Mouse (Mus musculus) spleen, adult 10 weeks (tissue): ENCODE data around the gene Shroom1. TPM values are rescaled to one million over a fixed set of nuclear protein-coding genes. Genes with fewer than 3 reads are reported as not detected.

Source experiments
- polyA plus RNA-seq: library from polyadenylated mRNA; stranded (reverse); fragments of 350-450 nt; fragmentation: Illumina TruSeq; extraction: RNeasy Lipid Tissue Mini Kit (QIAGEN cat#74804); gene quantifications from one replicate; pipeline ENCODE4 v1.2.3, GENCODE M21; 2015; ENCODE audit warnings: low replicate concordance; ENCODE audit not compliant: insufficient read depth

Shroom1 gene
- 0.75 TPM for polyA plus RNA-seq

DNA sequence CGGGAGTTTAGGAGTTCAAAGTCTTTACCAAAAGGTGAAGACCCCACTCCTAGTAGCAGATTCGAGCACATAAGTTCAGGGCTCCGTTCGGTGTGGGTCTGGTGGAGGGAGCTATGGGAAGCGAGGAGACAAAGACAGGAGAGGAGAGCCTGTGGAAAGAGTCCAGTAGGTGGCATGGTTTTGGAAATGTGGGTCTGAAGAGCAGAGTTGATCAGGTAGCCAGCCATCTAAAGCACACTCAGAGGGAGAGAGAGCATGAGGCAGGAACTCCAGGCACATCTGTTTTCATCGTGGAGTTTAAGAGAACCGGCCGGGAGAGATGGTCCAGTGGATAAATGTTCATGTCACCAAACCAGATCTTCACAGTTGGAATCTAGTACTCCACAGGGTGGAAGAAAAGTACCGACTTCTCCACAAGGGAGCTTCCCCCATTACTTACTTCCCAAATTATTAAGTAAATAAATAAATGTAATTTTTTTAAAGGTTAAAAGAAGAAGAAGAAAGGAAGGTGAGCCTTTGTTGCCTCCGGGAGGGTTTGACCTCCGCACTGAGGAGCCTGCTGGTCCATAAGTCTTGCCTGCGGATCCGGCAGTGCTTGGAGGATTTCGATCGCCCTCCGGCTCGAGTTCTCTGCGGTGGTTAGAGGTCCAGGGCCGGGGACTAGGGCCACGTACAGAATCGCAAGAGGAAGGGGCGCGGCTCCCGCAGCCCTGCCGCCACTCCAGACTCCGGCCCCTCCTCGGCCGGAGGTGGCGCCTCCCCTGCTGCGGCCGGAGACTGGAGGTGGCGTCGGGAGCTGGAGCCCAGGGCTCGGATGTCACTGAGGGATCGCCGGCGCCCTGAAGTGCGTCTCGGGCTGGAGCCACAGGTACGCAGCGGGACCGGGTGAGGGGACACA, at the start of gene Shroom1, which contains the start of gene Gm10447:
Gene Shroom1, plus strand, starts transcription at position 732 of the 898 bp plus-strand sequence.
Gene Gm10447, minus strand, starts transcription at position 637 of the 898 bp plus-strand sequence.

DNA sequence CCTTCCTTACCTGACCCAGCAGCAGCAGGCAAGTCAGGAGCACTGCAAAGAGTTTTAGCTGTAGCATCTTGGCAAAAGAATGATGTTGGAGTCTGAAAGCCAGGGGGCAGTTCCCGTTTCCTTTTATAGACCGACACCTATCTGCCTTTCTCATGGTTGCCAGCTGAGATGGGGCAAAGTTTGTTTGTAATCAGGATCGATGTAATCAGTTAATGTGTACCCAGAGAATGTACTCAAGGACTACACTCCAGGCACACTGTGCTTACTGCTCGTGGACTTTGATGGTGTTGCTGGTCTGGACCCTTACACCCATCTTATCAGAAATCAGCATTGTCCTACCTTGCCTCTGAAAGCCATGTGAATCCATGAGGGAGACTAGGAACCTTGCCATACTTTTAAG, 34.0 kb upstream of the Shroom1 start, which contains the start of gene Leap2:
Gene Leap2, minus strand, starts transcription at position 135 of the 400 bp plus-strand sequence.

DNA sequence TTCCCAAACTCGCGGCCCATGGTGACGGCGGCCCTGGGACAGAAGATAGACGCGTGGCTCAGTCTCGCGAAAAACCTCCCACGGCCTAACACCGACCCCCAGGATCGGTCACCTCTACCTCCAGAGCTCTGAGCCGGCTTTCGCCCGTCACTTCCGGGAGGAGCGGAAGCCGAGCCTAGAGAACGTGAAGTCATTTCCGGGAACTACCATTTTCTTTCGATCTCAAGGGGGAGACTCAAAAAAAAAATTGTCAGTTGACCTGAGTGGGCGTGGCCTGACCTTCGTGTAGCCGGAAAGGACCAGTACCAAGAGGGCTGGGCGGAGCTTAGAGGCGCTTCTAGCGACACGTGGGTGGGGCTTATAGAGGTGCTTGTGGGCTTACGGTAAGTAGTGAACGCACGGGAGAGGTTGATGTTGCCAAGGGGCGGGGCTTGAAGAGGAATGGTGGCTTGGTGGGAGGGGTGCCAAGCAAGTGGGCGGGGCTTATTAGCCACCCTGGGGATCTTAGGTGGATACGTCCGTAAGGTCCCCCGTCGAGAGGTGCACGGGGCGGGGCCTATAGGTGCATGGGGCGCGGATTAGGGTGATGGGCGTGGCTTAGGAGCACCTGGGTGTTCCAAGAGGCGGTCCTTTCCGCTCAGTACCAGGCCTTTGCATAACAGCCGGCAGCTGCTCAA, 26.2 kb upstream of the Shroom1 start, which contains the start of the genes Uqcrq and Gdf9:
Gene Uqcrq, minus strand, starts transcription at position 162 of the 677 bp plus-strand sequence.
Gene Gdf9, plus strand, starts transcription at position 354 of the 677 bp plus-strand sequence.

DNA sequence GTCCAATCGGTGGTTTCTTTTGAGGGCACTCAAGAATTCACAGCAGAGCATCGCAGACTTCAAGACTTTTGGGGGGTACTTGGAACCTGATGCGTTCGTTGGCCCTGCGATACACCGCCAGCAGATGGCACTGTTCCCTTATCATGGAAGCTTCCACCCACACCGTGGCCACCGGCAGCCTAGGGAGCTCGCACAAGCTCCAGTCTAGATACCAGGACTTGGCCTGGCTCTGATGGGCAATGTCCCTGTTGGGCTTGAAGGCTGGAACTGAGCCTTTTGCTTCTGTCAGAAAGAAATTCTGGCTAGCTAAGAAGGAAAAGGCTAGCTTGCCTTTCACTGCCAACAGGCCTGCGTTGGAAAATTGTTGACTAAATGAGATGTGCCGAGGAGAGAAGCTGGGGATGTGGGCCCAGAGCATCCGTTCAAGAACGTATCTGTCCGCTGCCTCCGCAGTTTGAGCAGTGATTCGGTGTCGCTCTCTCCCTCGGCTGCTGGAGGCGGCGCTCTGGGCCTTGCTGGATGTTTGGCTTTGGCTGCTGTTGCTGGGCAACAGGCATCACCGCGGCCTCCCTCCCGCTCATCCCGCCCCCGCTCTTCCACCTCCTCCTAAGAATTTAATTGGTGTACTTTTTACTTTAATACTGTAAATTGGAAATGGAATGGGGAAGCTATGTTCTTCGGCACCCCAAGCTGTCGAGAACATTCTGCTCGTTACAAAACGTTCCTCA, 13.1 kb downstream of the Shroom1 start, which contains the start of gene Gm9837:
Gene Gm9837, minus strand, starts transcription at position 512 of the 728 bp plus-strand sequence.

DNA sequence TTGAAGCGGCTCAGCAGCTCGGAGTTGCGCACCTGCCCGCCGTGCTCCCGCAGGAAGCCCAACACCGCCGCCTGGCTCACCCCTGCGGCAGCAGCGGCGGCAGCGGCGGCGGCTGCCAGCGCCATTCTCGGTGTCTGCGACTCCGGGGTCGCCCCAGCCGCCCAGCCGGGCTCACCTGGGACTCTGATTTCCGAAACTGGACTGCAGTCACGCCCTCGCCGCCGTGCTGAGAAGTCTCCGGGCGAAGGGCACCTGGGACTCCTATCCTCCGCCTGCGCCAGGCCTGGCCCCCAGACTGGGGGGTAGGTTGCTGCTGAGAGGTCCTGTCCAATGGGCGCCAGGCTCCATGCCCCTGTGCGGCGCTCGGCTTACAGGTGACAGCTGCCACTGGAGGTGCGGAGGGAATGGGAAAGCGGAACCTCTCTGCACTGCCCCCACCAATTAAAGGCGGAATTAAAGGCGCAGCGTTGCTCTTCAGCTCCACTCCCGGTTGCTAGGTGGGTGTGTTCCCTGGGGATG, 22.8 kb downstream of the Shroom1 start, which contains the start of the genes Gm9945 and Sowaha:
Gene Gm9945, plus strand, starts transcription at position 384 of the 519 bp plus-strand sequence.
Gene Sowaha, minus strand, starts transcription at position 492 of the 519 bp plus-strand sequence.

Other genes starting within 250 kb of the Shroom1 start
- 202 TPM for gene Hspa4, start 156.7 kb upstream of the Shroom1 start, polyA plus RNA-seq
- gene Zcchc10, start 132.5 kb upstream of the Shroom1 start, polyA plus RNA-seq: 21.9 TPM
- gene Aff4, start 106.4 kb upstream of the Shroom1 start, polyA plus RNA-seq: 99.6 TPM
- gene Leap2, start 34.0 kb upstream of the Shroom1 start, polyA plus RNA-seq: not detected
- gene Uqcrq, start 26.4 kb upstream of the Shroom1 start, polyA plus RNA-seq: 39.4 TPM
- gene Gdf9, start 26.2 kb upstream of the Shroom1 start, polyA plus RNA-seq: 0.30 TPM
- not detected for gene Gm10447, start 95 bp upstream of the Shroom1 start, polyA plus RNA-seq
- gene Gm9837, start 13.3 kb downstream of the Shroom1 start, polyA plus RNA-seq: not detected
- not detected for gene Gm9945, start 23.0 kb downstream of the Shroom1 start, polyA plus RNA-seq
- gene Sowaha, start 23.1 kb downstream of the Shroom1 start, polyA plus RNA-seq: 3.5 TPM
- gene Sept8, start 62.1 kb downstream of the Shroom1 start, polyA plus RNA-seq: 19.9 TPM
- 6.2 TPM for gene Kif3a, start 110.2 kb downstream of the Shroom1 start, polyA plus RNA-seq
- 2.6 TPM for gene Il4, start 161.5 kb downstream of the Shroom1 start, polyA plus RNA-seq
- gene Il13, start 177.5 kb downstream of the Shroom1 start, polyA plus RNA-seq: not detected